Mouse (Mus musculus) heart, postnatal 0 days (tissue): ENCODE measurements around the gene Grpel1. TPM values are rescaled to one million over a fixed set of nuclear protein-coding genes. Genes with fewer than 3 reads are reported as not detected.

Experiments used
- ATAC-seq: fragments of 200-750 bp; cut with Nextera tagmentation; 2 replicates; pipeline ENCODE4 v1.8.0; 2017; ENCODE audit warnings: low read depth, moderate number of reproducible peaks, moderate library complexity; ENCODE audit not compliant: insufficient read depth
- DNase-seq: peaks from one replicate; pipeline ENCODE4 v3.0.0-alpha.2; 2016; ENCODE audit warnings: low spot score
- H3K27ac ChIP-seq: fragments of 300-500 bp; sonication (generic); 2 replicates; pipeline ENCODE4 v1.5.1; 2014; ENCODE audit warnings: low read depth, mild to moderate bottlenecking
- H3K27me3 ChIP-seq: fragments of 300-500 bp; sonication (generic); 2 replicates; pipeline ENCODE4 v1.6.1; 2014; ENCODE audit warnings: low read length, mixed read lengths; ENCODE audit not compliant: control insufficient read depth, insufficient read depth
- H3K36me3 ChIP-seq: fragments of 300-500 bp; sonication (generic); replicated peaks from 2 replicates; pipeline ENCODE4 v1.6.1; 2014; ENCODE audit warnings: low read length, mixed read lengths; ENCODE audit not compliant: control insufficient read depth, insufficient read depth
- H3K4me1 ChIP-seq: fragments of 300-500 bp; sonication (generic); 2 replicates; pipeline ENCODE4 v1.6.1; 2014; ENCODE audit warnings: antibody characterized with exemption; ENCODE audit not compliant: control insufficient read depth, insufficient read depth
- H3K4me2 ChIP-seq: fragments of 300-500 bp; sonication (generic); 2 replicates; pipeline ENCODE4 v1.6.1; 2014; ENCODE audit warnings: low read depth, mild to moderate bottlenecking, low read length, moderate library complexity
- H3K4me3 ChIP-seq: fragments of 300-500 bp; sonication (generic); 2 replicates; pipeline ENCODE4 v1.5.1; 2014; ENCODE audit warnings: low read depth, low read length
- H3K9ac ChIP-seq: fragments of 300-500 bp; sonication (generic); replicated peaks from 2 replicates; pipeline ENCODE4 v1.6.1; 2014; ENCODE audit warnings: low read depth, low read length, mixed read lengths
- H3K9me3 ChIP-seq: fragments of 300-500 bp; sonication (generic); replicated peaks from 2 replicates; pipeline ENCODE4 v1.6.1; 2016; ENCODE audit warnings: low read length; ENCODE audit not compliant: control insufficient read depth
- CTCF ChIP-seq: IDR thresholded peaks from 2 replicates; pipeline ENCODE4 v1.5.1; 2016; ENCODE audit warnings: antibody characterized with exemption, control low read depth, low read depth
- EP300 ChIP-seq: IDR thresholded peaks from 2 replicates; pipeline ENCODE4 v1.6.1; 2016; ENCODE audit warnings: antibody characterized with exemption, low read depth
- whole genome bisulfite sequencing: fragments of 180-500 bp; shearing (Covaris S2); extraction: QIAGEN DNeasy Blood & Tissue Kit; methylation state at CpG from one replicate; pipeline ENCODE4 v1.1.7; 2014; 5-methylcytosine and 5-hydroxymethylcytosine counted together
- polyA plus RNA-seq: library from polyadenylated mRNA; unstranded; fragments of >200 nt; fragmentation: Nextera tagmentation; extraction: Ambion mirVana; gene quantifications from 2 replicates; pipeline ENCODE4 v1.2.1, GENCODE M21; 2015
- total RNA-seq: library from RNA; depleted of rRNA; stranded (reverse); fragments of >200 nt; gene quantifications from 2 replicates; pipeline ENCODE4 v1.2.3, GENCODE M21; 2014; ENCODE audit warnings: low replicate concordance

Gene Grpel1
- total and polyA plus RNA-seq, 2 experiments from 2014 or later = 30.1 to 84.0 TPM

DNA sequence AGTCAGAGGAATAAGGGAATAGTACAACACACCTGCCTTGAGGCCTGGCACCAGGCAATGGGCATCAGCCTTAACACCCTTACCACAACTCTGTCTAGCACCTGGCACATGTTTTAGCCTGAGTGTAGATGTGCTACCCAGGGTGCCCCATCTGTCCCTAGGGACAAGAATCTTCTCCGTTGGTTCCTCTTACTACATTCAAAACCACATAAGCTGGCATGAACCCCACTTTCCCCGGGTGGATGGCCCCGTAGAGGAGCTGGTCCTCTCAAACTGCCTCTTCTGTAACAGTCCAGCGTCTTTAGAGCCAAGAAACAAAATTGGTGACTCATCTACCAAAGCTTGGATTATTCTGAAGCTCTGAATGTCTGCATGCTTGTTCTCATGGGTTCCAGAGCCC lies 15.6 kb downstream of the Grpel1 start:
- H3K27ac ChIP-seq = no peak overlapping the region
- 77% methylated on average over 4 of the region's 4 CpGs for WGBS
- no peak for DNase-seq

GRCm38 (mm10) chr5:36481114-36481513 lies 16.3 kb downstream of the Grpel1 start:
- Histone ChIP-seq H3K27me3 (peaks cover 10% of the 10 kb centered on the region), H3K36me3 (0 out of 2 replicates have a peak, but pooled peaks cover 6% of the 10 kb centered on the region), H3K27ac (no peak overlapping the region), H3K4me3 (no peak overlapping the region), H3K9me3 (no peaks in the 10 kb centered on the region), H3K4me1 (peaks cover 42% of the 10 kb centered on the region), H3K4me2 (no peak overlapping the region), H3K9ac (no peak overlapping the region)
- 77% methylated on average over 1 of the region's 1 CpGs for WGBS
- ATAC-seq = no peak
- DNase-seq = no peak
- peak; percentile 31 for TF ChIP-seq CTCF
- no peak for TF ChIP-seq EP300

More for the DNA sequence above, 15.6 kb downstream of the Grpel1 start:
- no peak for ATAC-seq
- Histone ChIP-seq H3K4me2 (no peak overlapping the region), H3K4me3 (no peak overlapping the region), H3K36me3 (peaks cover 8% of the 10 kb centered on the region; the same call in 1 of the 2 replicates), H3K9ac (no peak overlapping the region), H3K27me3 (peaks cover 3% of the 10 kb centered on the region), H3K9me3 (no peaks in the 10 kb centered on the region), H3K4me1 (peaks cover 42% of the 10 kb centered on the region)
- TF ChIP-seq EP300 (no peak), CTCF (no peak)

- Histone ChIP-seq H3K36me3 (no peaks in the 10 kb centered on the region), H3K9ac (peak overlapping the region; percentile 83), H3K4me1 (peaks cover 41% of the 10 kb centered on the region), H3K9me3 (no peaks in the 10 kb centered on the region), H3K4me2 (peak overlapping the region; percentile 93), H3K27me3 (peaks cover 14% of the 10 kb centered on the region), H3K4me3 (peak overlapping the region; percentile 79), H3K27ac (peak overlapping the region; percentile 78)
- TF ChIP-seq CTCF (no peak), EP300 (no peak)
- peak; percentile 19; the same call in 1 of the 2 replicates for ATAC-seq
- WGBS = 2% methylated on average over 57 of the region's 58 CpGs
- DNase-seq = peak; percentile 51
These were observed 18.7 kb downstream of the Grpel1 start for GRCm38 (mm10) chr5:36483203-36484101.

DNA sequence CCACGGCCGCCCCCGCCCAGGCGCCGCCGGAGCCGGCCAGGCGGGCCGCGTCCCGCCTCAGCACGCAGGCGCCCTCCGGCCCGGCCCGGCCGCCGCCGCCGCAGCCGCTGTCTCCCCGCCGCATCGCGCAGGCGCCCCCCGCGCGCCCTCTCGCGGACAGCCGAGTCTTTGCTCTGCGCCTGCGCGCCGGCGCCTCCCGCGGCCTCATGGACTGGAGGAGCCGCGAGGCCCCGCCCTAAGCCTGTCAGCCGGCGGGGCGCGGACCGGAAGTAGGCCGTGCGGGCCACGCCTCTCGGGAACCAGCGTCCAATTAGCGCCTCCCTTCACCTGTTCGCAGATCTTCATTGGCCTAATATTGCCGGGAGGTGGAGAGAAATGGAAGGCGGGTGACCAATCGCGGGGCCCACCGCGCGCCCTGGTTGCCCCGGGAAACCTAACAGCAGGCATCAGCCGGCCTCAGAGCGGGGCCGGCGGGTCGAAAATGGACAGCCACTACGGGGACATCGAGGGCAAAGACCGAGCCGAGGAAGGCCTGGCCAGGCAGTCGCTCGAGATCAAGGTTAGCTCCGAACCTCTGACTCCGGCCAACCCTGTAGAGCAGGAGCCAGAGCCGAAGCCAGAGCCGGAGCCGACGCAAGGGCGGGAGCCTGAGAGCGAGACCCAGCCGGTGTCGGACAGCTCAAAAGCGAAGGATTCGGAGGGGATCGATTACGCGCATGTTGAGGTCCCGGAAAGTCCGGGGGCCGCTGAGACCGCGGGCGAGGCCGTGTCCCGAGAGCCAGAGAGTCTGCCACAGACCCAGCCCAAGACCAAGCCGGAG lies 19.6 kb downstream of the Grpel1 start, which contains the start of the genes Tada2b and Ccdc96:
Gene Tada2b, minus strand, starts transcription at position 115 of the 820 bp plus-strand sequence.
Gene Ccdc96, plus strand, starts transcription at position 418 of the 820 bp plus-strand sequence.
- TF ChIP-seq CTCF (peak; percentile 44), EP300 (no peak)
- H3K36me3 ChIP-seq = no peaks in the 10 kb centered on the region
- H3K4me3 ChIP-seq = peak within 1 kb of the TSS; percentile 79
- no peaks in the 10 kb centered on the region for H3K9me3 ChIP-seq
- DNase-seq (peak; percentile 99), ATAC-seq (peak; percentile 98)
- under 1% methylated on average over 72 of the region's 97 CpGs for WGBS
- peak within 1 kb of the TSS; percentile 96 for H3K4me2 ChIP-seq
- peaks cover 14% of the 10 kb centered on the region for H3K27me3 ChIP-seq
- peaks cover 34% of the 10 kb centered on the region for H3K4me1 ChIP-seq
- peak within 1 kb of the TSS; percentile 78 for H3K27ac ChIP-seq
- H3K9ac ChIP-seq = peak within 1 kb of the TSS; percentile 83

DNA sequence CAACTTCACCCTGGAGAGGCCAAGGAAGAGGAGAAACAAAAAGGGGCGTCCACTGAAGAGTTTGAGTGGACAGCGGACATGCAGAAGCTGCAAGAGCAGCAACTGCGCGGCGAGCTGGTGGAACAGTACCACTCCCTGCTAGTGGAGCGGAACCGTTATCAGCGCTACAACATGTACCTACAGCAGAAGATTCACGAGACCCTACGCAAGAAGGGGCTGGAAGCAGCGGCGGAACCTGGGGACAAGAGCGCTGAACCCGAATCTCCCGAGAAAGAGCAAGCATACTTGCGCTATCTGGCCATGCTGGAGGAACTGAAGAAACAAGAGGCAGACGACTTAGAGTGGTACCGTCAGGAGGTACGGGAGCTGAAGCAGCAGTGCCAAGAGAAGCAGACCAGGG lies 20.5 kb downstream of the Grpel1 start:
- Histone ChIP-seq H3K9me3 (no peaks in the 10 kb centered on the region), H3K9ac (no peak overlapping the region; the same call in 1 of the 2 replicates)
- ATAC-seq = no peak

More for the DNA sequence above, 20.5 kb downstream of the Grpel1 start:
- Histone ChIP-seq H3K27ac (no peak overlapping the region), H3K27me3 (peaks cover 14% of the 10 kb centered on the region), H3K4me2 (peak overlapping the region; percentile 96), H3K4me1 (peaks cover 25% of the 10 kb centered on the region), H3K4me3 (peak overlapping the region; percentile 61), H3K36me3 (no peaks in the 10 kb centered on the region)
- TF ChIP-seq EP300 = no peak
- no peak for TF ChIP-seq CTCF
- DNase-seq = no peak
- WGBS = 20% methylated on average over 19 of the region's 19 CpGs
